Mouse (Mus musculus) cortical plate, adult 2 months (tissue): ENCODE data around the gene Gtf2ird2. TPM values are rescaled to one million over a fixed set of nuclear protein-coding genes. Genes with fewer than 3 reads are reported as not detected.

ENCODE experiments used
- H3K27ac ChIP-seq: fragments of 200-500 bp; 2 replicates; pipeline ENCODE4 v1.5.1; 2012; ENCODE audit warnings: low read length, control low read depth, inconsistent platforms; ENCODE audit not compliant: insufficient read depth
- H3K4me1 ChIP-seq: fragments of 200-500 bp; 2 replicates; pipeline ENCODE4 v1.6.1; 2011; ENCODE audit warnings: low read length; ENCODE audit not compliant: control insufficient read depth, insufficient read depth
- H3K4me3 ChIP-seq: fragments of 200-500 bp; 2 replicates; pipeline ENCODE4 v1.5.1; 2011; ENCODE audit warnings: mild to moderate bottlenecking, low read length, control low read depth; ENCODE audit not compliant: insufficient read depth
- CTCF ChIP-seq: fragments of 200-500 bp; IDR thresholded peaks from 2 replicates; pipeline ENCODE4 v1.5.1; 2011; ENCODE audit warnings: mild to moderate bottlenecking, control low read depth, low read length; ENCODE audit not compliant: insufficient read depth; ENCODE audit errors: extremely low read depth
- POLR2A ChIP-seq: fragments of 200-500 bp; IDR thresholded peaks from 2 replicates; pipeline ENCODE4 v1.6.1; 2011; ENCODE audit warnings: mild to moderate bottlenecking, low read length, control low read depth; ENCODE audit not compliant: insufficient read depth; ENCODE audit errors: extremely low read depth
- polyA plus RNA-seq: library from polyadenylated mRNA; depleted of rRNA; stranded (reverse); fragments of >200 nt; gene quantifications from 2 replicates; pipeline ENCODE4 v1.2.3, GENCODE M21; 2012

Gene Gtf2ird2
- polyA plus RNA-seq, 1 experiment = 14.8 TPM

DNA sequence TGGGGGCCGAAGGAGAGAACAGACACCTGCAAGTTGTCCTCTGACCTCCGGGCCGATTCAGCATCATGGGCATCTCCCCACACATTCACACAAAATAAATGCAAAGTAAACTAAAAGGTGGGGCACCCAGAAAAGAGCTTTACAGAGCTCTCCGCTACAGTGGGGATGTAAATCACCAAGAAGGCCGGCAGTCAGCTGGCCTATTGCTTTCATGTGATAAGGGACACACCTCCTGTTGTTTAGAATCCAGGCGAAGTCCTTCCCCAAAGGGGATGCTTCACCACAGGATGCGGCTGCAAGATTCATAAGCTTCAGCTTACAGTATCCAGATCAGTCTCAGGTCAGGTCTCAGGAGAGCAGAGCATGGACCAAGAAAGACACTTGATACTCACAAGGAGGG is 5.3 kb upstream of the Gtf2ird2 start:
- no peak overlapping the region for H3K4me3 ChIP-seq
- TF ChIP-seq POLR2A = no peak
- TF ChIP-seq CTCF = no peak
- no peak overlapping the region for H3K27ac ChIP-seq
- peaks cover 8% of the 10 kb centered on the region for H3K4me1 ChIP-seq

DNA sequence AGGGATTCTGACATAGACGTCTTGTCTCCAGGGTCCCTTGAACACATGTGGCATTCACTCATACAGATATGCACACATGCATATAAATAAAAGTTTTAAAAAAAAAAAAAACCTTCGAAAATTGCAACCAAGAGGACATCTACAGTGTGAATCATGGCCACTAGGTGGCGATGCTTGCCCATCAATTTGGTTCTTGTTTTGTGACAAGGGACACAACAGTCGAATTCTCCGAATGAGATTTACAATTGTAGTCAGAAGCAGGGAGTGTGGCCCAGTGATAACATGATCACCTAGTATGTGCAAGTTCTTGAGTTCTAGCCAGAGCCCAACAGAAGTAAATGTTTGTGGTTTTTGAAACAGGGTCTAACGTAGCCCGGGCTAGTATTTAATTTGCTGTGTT is 3.9 kb upstream of the Gtf2ird2 start:
- TF ChIP-seq CTCF = peak; percentile 85
- no peak for TF ChIP-seq POLR2A
- Histone ChIP-seq H3K27ac (no peak overlapping the region), H3K4me3 (no peak overlapping the region), H3K4me1 (peaks cover 8% of the 10 kb centered on the region)

DNA sequence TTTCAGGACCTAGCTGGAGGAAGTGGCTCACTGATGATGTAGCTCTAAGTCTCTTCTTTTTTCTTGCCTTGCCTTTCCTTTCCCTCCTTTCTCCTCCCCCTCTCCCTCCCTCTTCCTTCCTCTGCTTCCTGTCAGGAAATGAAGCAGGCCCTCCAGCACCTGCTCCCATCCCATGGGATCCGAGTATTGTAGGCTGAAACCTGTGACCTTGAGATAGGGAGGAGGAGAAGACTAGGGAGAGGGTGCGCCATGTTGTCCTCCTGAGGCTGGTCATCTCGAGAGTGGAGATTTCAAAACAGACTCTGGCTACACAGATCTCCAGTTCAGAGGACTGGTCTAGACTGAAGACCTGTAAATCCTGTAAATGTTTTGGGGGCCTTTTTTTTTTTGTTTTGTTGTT is 1.6 kb upstream of the Gtf2ird2 start:
- no peak overlapping the region for H3K4me3 ChIP-seq

DNA sequence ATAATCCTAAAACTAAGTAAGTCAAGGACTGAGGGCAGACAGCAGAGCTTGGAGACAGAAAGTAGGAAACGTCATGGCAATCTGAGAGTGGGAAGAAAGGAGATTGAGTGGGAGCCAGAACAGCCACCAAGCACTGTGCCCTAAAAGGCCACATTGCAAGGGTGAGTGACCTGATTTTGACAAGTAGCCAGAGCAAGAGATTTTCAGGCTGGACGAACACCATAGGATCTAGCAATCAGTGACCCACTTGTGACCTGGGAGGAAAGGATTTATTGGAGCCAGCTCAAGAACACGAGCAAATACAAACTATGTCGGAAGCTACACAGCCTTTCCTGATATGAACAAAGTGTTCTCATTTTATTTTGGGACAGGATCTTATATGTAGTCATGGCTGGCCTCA is 1.1 kb upstream of the Gtf2ird2 start:
- Histone ChIP-seq H3K4me3 (no peak overlapping the region; the same call in 1 of the 2 replicates), H3K4me1 (peaks cover 6% of the 10 kb centered on the region), H3K27ac (no peak overlapping the region)
- TF ChIP-seq POLR2A = no peak
- no peak for TF ChIP-seq CTCF

More for the DNA sequence above, 1.6 kb upstream of the Gtf2ird2 start:
- no peak overlapping the region for H3K27ac ChIP-seq
- H3K4me1 ChIP-seq = peaks cover 6% of the 10 kb centered on the region
- no peak for TF ChIP-seq CTCF
- TF ChIP-seq POLR2A = no peak

DNA sequence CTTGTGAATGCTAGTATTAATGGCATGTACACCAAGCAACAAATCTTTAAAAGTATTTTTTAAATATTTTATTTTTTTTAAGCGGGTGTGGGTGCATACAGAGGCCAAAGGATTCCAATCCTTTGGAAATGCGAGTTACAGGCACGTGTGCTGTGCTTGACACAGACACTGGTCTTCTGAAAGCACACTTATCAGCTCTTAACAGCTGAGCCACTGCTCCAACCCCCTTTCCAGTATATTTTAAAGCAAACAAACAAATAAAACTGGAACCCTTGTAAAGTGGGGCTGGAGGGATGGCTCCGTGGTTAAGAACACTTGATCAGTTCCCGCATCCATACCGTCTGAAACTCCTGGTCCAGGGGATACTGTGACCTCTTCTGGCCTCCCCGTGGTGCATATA is 657 bp upstream of the Gtf2ird2 start:
- H3K4me1 ChIP-seq = peaks cover 6% of the 10 kb centered on the region
- H3K27ac ChIP-seq = no peak overlapping the region
- peak overlapping the region; percentile 40 for H3K4me3 ChIP-seq
- TF ChIP-seq CTCF = no peak
- no peak for TF ChIP-seq POLR2A

DNA sequence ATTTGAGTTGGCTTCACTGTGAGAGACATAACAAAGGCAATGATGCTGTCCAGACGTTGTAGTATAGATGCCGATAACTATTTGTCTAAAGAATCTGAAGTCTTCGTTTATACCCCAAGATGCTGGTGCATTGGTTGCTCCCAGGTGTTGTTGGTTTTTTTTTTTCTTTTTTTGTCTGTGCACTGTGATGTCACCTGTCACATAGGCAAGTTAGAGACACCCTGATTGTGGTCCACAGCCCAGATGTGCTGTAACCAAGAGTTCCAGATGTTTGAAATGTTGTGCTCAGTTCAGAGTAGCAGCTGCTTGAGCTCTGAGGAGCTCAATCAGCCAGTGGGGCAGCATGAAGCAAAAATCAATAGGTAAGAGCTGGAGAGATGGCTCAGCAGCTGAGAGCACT is 2.2 kb downstream of the Gtf2ird2 start:
- H3K4me3 ChIP-seq = no peak overlapping the region
- H3K4me1 ChIP-seq = peaks cover 6% of the 10 kb centered on the region
- no peak overlapping the region for H3K27ac ChIP-seq
- TF ChIP-seq POLR2A (no peak), CTCF (no peak)

DNA sequence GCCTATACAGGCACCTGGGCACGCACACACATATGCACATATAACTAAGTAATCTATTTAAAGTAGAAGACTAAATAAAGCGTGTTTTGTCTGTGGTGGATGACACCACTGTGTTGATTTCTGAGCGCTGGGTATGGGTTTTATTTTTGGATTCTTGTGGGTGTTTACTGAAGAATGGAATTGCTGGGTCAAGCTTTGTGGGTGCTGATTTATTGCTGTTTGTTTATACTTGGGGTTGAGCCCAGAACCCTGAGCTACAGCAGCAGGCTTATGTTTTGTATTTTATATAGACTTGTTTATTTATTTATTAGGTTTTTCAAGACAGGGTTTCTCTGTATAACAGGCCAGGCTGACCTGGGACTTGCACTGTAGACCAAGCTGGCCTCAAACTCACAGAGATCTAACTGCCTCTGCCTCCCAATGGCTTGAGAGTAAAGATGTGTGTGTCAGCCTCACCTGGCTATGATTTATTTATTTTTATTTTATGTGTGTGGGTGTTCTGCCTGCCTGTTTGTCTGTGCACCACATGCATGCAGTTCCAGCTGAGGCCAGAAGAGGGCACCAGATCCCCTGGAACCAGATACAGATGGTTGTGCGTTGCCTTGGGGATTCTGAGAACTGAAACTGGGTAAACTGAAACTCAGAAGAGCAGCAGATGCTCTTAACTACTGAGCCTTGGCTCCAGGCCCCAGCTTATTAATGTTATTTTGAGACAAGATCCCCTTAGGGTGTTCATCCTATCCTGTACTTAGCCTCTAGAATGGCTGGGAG is 3.3 kb downstream of the Gtf2ird2 start:
- no peak for TF ChIP-seq POLR2A
- TF ChIP-seq CTCF = peak; percentile 83
- no peak overlapping the region for H3K4me3 ChIP-seq
- no peak overlapping the region for H3K27ac ChIP-seq
- H3K4me1 ChIP-seq = peaks cover 6% of the 10 kb centered on the region

DNA sequence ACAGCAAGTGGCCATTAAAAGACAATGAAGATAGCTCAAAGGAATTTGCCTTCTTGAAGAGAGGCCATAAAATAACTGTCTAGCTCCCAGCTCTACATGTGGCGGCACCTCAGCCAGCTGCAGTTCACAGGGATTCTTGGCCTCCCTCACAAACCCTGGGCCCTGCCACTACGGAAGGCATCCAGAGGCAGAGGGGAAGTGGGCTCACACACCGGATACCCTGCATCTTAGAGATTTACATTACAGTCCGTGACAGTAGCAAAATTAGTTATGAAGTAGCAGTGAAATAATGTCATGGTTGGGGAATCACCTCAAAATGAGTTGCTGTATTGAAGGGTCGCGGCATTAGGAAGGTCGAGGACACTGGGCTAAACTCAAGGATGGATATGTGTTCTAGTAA is 4.8 kb downstream of the Gtf2ird2 start:
- H3K4me1 ChIP-seq = no peaks in the 10 kb centered on the region
- no peak for TF ChIP-seq CTCF
- no peak for TF ChIP-seq POLR2A
- no peak overlapping the region for H3K27ac ChIP-seq
- H3K4me3 ChIP-seq = no peak overlapping the region

DNA sequence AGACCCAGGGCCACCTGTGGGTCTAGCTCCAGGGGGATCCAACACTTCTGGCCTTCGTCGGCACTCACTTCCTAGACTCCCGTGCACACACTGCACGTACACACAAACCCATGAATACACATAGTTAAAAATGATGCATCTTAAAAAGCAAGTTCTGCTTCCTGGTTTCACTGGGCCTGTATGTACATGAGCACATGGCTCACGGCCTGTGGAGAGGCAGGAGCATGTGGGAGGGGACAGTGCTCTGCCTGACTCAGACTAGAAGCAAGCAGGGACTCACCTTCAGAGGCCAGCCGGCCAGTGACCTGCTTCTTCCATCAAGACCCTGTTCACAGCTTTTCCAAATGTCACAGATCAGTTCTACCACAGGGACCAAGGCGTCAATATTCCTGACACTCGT is 9.8 kb downstream of the Gtf2ird2 start:
- Histone ChIP-seq H3K4me1 (no peaks in the 10 kb centered on the region), H3K27ac (no peak overlapping the region), H3K4me3 (no peak overlapping the region)
- TF ChIP-seq CTCF (no peak), POLR2A (no peak)

DNA sequence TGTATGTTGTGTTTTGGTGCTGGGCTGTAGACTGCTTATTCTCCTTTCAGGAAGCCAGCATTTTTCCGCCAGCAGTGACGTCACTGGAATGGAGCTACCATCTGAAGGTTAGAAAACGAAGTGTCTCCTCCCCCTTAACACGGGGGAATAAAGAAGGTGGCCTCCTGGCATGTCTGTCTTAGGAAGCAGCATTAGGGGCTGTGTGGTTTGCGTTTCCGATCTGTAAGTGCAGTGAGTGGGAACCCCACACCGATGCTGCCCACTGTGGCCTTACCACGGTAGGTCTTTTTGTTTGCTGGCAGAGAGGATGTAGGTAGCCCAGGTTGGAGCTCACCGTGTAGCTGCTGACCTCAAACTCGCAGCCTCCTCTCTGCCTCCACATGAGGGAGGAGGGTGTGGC is 22.9 kb downstream of the Gtf2ird2 start:
- Histone ChIP-seq H3K27ac (no peak overlapping the region), H3K4me1 (no peaks in the 10 kb centered on the region), H3K4me3 (no peak overlapping the region)
- TF ChIP-seq POLR2A = no peak
- TF ChIP-seq CTCF = no peak
